Comparison of ENCODE assay signal across 8 mouse cellular contexts in the genomic region with DNA sequence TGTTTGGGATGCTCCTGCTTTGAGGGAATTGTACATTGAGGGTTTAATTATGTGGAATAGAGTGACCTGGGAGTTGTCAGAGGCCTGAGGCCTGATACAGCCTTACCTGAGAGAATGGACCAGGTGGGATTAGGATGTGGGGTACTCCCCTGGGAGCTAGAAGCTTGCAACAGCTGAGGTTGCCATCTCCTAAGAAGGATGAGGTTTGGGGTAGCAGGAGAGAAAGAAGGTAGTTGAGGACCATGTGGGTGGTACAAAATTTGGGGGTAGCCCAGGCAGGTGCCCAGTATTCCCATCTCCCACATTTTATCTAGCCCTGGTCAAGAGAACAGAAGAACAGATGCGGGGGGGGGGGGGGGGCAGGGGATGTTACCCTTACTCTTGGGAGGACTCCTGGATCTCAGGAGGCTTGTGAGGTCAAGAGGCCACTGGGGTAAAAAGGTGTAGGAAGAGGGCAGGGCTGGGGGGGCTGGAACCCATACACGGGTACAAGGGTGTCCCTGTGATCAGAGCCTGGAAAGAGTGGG. TPM values are rescaled to one million over a fixed set of nuclear protein-coding genes. Genes with fewer than 3 reads are reported as not detected.
DNase-seq lines count a peak whose midpoint lies in the region; ATAC-seq and TF ChIP-seq lines count a peak whose summit lies in the region.
"Had no signal": no experiment of that assay in that cellular context is flagged by ENCODE, and none has a peak within 500 bp of the region (broad histone marks: within the 10 kb centered on the region; RNA-seq: fewer than 3 reads in every experiment).

No protein-coding gene starts in this region.

- H3K36me3 ChIP-seq in lung, embryonic 14.5 days (ENCODE audit: insufficient read depth) = no peaks in the 10 kb centered on the region
- no peaks in the 10 kb centered on the region for H3K36me3 ChIP-seq in forebrain, embryonic 13.5 days (ENCODE audit: poor library complexity, severe bottlenecking)
- no peaks in the 10 kb centered on the region for H3K36me3 ChIP-seq in intestine, postnatal 0 days (ENCODE audit: control insufficient read depth, insufficient read depth)
- H3K36me3 ChIP-seq in stomach, embryonic 14.5 days (ENCODE audit: control insufficient read depth, insufficient read depth, low read length) = no peaks in the 10 kb centered on the region

- no peak for TF ChIP-seq POLR2A in lung, adult 2 months (IDR thresholded peaks at IDR 0.05; ENCODE audit: borderline replicate concordance, extremely low read depth, low read depth, low read length)

- H3K27ac ChIP-seq in lung, embryonic 14.5 days (ENCODE audit: low read depth) = peak overlapping the region; percentile 68
- H3K27ac ChIP-seq in forebrain, embryonic 13.5 days = peak overlapping the region; percentile 96
- H3K27ac ChIP-seq in intestine, postnatal 0 days (ENCODE audit: low read depth, low read length) = no peak overlapping the region
- peak overlapping the region; percentile 58; the same call in 1 of the 2 replicates for H3K27ac ChIP-seq in stomach, embryonic 14.5 days (ENCODE audit: low read length)

- TF ChIP-seq CTCF in lung, embryonic 14.5 days (IDR thresholded peaks at IDR 0.05; ENCODE audit: low read depth) = no peak
- TF ChIP-seq CTCF in lung, adult 2 months (IDR thresholded peaks at IDR 0.05; ENCODE audit: insufficient read depth, low read length) = no peak
- no peak for TF ChIP-seq CTCF in intestine, postnatal 0 days (IDR thresholded peaks at IDR 0.05; ENCODE audit: low read depth)

- H3K4me2 ChIP-seq in lung, embryonic 14.5 days = peak overlapping the region; percentile 93
- peak overlapping the region; percentile 92 for H3K4me2 ChIP-seq in forebrain, embryonic 13.5 days
- H3K4me2 ChIP-seq in intestine, postnatal 0 days (replicated peaks; ENCODE audit: low read depth) = peak overlapping the region; percentile 58
- peak overlapping the region; percentile 86 for H3K4me2 ChIP-seq in stomach, embryonic 14.5 days (replicated peaks; ENCODE audit: low read depth, low read length)

- WGBS in lung, embryonic 14.5 days = 0% methylated on average over 1 of the region's 2 CpGs
- WGBS in lung, adult 2 months = 37% methylated on average over 2 of the region's 2 CpGs
- 18% methylated on average over 2 of the region's 2 CpGs for WGBS in forebrain, embryonic 13.5 days
- 33% methylated on average over 2 of the region's 2 CpGs for WGBS in intestine, postnatal 0 days
- WGBS in stomach, embryonic 14.5 days = 23% methylated on average over 2 of the region's 2 CpGs

- peak overlapping the region; percentile 66 for H3K4me3 ChIP-seq in lung, embryonic 14.5 days (ENCODE audit: low read depth, low read length)
- H3K4me3 ChIP-seq in lung, adult 2 months (replicated peaks; ENCODE audit: extremely low read depth, low read depth, low read length) = no peak overlapping the region
- peak overlapping the region; percentile 71 for H3K4me3 ChIP-seq in forebrain, embryonic 13.5 days
- 0 out of 2 replicates have a peak overlapping the region, but pooled peaks have one; percentile 43 for H3K4me3 ChIP-seq in intestine, postnatal 0 days (ENCODE audit: low read depth, low read length)
- H3K4me3 ChIP-seq in stomach, embryonic 14.5 days (ENCODE audit: low read depth, low read length) = peak overlapping the region; percentile 62

- peaks cover 23% of the 10 kb centered on the region for H3K4me1 ChIP-seq in lung, embryonic 14.5 days (ENCODE audit: insufficient read depth)
- H3K4me1 ChIP-seq in lung, adult 2 months (ENCODE audit: control insufficient read depth, insufficient read depth, low read length) = peaks cover 6% of the 10 kb centered on the region
- H3K4me1 ChIP-seq in forebrain, embryonic 13.5 days = peaks cover 74% of the 10 kb centered on the region
- H3K4me1 ChIP-seq in intestine, postnatal 0 days (replicated peaks; ENCODE audit: control insufficient read depth, insufficient read depth, low read length) = 0 out of 2 replicates have a peak, but pooled peaks cover 8% of the 10 kb centered on the region
- H3K4me1 ChIP-seq in stomach, embryonic 14.5 days (ENCODE audit: control insufficient read depth, insufficient read depth, low read length) = peaks cover 43% of the 10 kb centered on the region

- no peak for ATAC-seq in lung, embryonic 14.5 days (ENCODE audit: insufficient read depth)
- ATAC-seq in forebrain, embryonic 13.5 days = no peak
- ATAC-seq in intestine, postnatal 0 days = no peak
- no peak for ATAC-seq in stomach, embryonic 14.5 days (ENCODE audit: insufficient number of reproducible peaks, insufficient read depth, low FRiP score, low read depth)

- H3K27me3 ChIP-seq in lung, embryonic 14.5 days (ENCODE audit: insufficient read depth, low read length) = no peaks in the 10 kb centered on the region
- no peaks in the 10 kb centered on the region for H3K27me3 ChIP-seq in forebrain, embryonic 13.5 days
- peaks cover 12% of the 10 kb centered on the region for H3K27me3 ChIP-seq in intestine, postnatal 0 days (replicated peaks; ENCODE audit: control insufficient read depth, insufficient read depth, low read length)
- no peaks in the 10 kb centered on the region for H3K27me3 ChIP-seq in stomach, embryonic 14.5 days (ENCODE audit: control insufficient read depth, insufficient read depth, low read length)

- peak overlapping the region; percentile 80; the same call in 1 of the 2 replicates for H3K9ac ChIP-seq in lung, embryonic 14.5 days
- peak overlapping the region; percentile 92 for H3K9ac ChIP-seq in forebrain, embryonic 13.5 days
- 0 out of 2 replicates have a peak overlapping the region, but pooled peaks have one; percentile 11 for H3K9ac ChIP-seq in intestine, postnatal 0 days (ENCODE audit: low read depth, low read length)
- no peak overlapping the region for H3K9ac ChIP-seq in stomach, embryonic 14.5 days (replicated peaks; ENCODE audit: low read depth, low read length)

- no peak for DNase-seq in lung, embryonic 14.5 days
- no peak for DNase-seq in lung, adult 2 months
- DNase-seq in urinary bladder, postnatal 10 days (ENCODE audit: low spot score) = no peak
- DNase-seq in gastrocnemius, postnatal 25 days = no peak
- DNase-seq: kidney, postnatal 25 days had no signal

- no peaks in the 10 kb centered on the region for H3K9me3 ChIP-seq in lung, embryonic 14.5 days (ENCODE audit: low read depth, low read length)
- no peaks in the 10 kb centered on the region for H3K9me3 ChIP-seq in forebrain, embryonic 13.5 days (replicated peaks)
- no peaks in the 10 kb centered on the region for H3K9me3 ChIP-seq in intestine, postnatal 0 days (ENCODE audit: control insufficient read depth)
- no peaks in the 10 kb centered on the region for H3K9me3 ChIP-seq in stomach, embryonic 14.5 days (ENCODE audit: control insufficient read depth, low read depth, low read length)

RNA-seq across cellular contexts. Expression of gene Dlg4, which starts 2.8 kb away (rescaled TPM):
- polyA plus RNA-seq in lung, embryonic 14.5 days (2014; fragmentation: Nextera tagmentation; extraction: Ambion mirVana) = 5.9 and 7.4 TPM in 2 replicates
- polyA plus RNA-seq in lung, adult 2 months (2012; rRNA removed) = 28.0 and 33.7 TPM in 2 replicates
- 26.2 and 31.1 TPM in 2 replicates for polyA plus RNA-seq in forebrain, embryonic 13.5 days (2015; fragmentation: Nextera tagmentation; extraction: Ambion mirVana)
- 1.4 and 1.8 TPM in 2 replicates for polyA plus RNA-seq in intestine, postnatal 0 days (2015; fragmentation: Nextera tagmentation; extraction: Ambion mirVana)
- polyA plus RNA-seq in stomach, embryonic 14.5 days (2014; fragmentation: Nextera tagmentation; extraction: Ambion mirVana) = 12.4 and 13.8 TPM in 2 replicates
- total RNA-seq in gastrocnemius, postnatal 25 days (2021) = 1 to 10 TPM; 5.6 to 6.9 TPM

RNA-seq across cellular contexts. Expression of gene Acadvl, which starts 4.3 kb away (rescaled TPM):
- polyA plus RNA-seq in lung, embryonic 14.5 days (2014; fragmentation: Nextera tagmentation; extraction: Ambion mirVana) = 57.6 and 58.9 TPM in 2 replicates
- 63.1 and 88.6 TPM in 2 replicates for polyA plus RNA-seq in lung, adult 2 months (2012; rRNA removed)
- polyA plus RNA-seq in forebrain, embryonic 13.5 days (2015; fragmentation: Nextera tagmentation; extraction: Ambion mirVana) = 48.7 and 51.3 TPM in 2 replicates
- polyA plus RNA-seq in intestine, postnatal 0 days (2015; fragmentation: Nextera tagmentation; extraction: Ambion mirVana) = 203 and 215 TPM in 2 replicates
- 61.3 and 62.7 TPM in 2 replicates for polyA plus RNA-seq in stomach, embryonic 14.5 days (2014; fragmentation: Nextera tagmentation; extraction: Ambion mirVana)
- total RNA-seq in gastrocnemius, postnatal 25 days (2021) = 100 to 1,000 TPM; 342 to 380 TPM

RNA-seq across cellular contexts. Expression of gene Dvl2, which starts 19.2 kb away (rescaled TPM):
- 36.2 and 40.8 TPM in 2 replicates for polyA plus RNA-seq in lung, embryonic 14.5 days (2014; fragmentation: Nextera tagmentation; extraction: Ambion mirVana)
- polyA plus RNA-seq in lung, adult 2 months (2012; rRNA removed) = 16.7 and 20.8 TPM in 2 replicates
- 31.8 and 35.4 TPM in 2 replicates for polyA plus RNA-seq in forebrain, embryonic 13.5 days (2015; fragmentation: Nextera tagmentation; extraction: Ambion mirVana)
- 9.1 TPM in 2 replicates for polyA plus RNA-seq in intestine, postnatal 0 days (2015; fragmentation: Nextera tagmentation; extraction: Ambion mirVana)
- 29.0 and 29.9 TPM in 2 replicates for polyA plus RNA-seq in stomach, embryonic 14.5 days (2014; fragmentation: Nextera tagmentation; extraction: Ambion mirVana)
- total RNA-seq in gastrocnemius, postnatal 25 days (2021) = 1 to 10 TPM; 3.7 to 4.1 TPM

RNA-seq across cellular contexts. Expression of gene Phf23, which starts 24.0 kb away (rescaled TPM):
- 41.1 and 42.8 TPM in 2 replicates for polyA plus RNA-seq in lung, embryonic 14.5 days (2014; fragmentation: Nextera tagmentation; extraction: Ambion mirVana)
- polyA plus RNA-seq in lung, adult 2 months (2012; rRNA removed) = 15.0 and 22.9 TPM in 2 replicates
- 78.5 and 79.9 TPM in 2 replicates for polyA plus RNA-seq in forebrain, embryonic 13.5 days (2015; fragmentation: Nextera tagmentation; extraction: Ambion mirVana)
- polyA plus RNA-seq in intestine, postnatal 0 days (2015; fragmentation: Nextera tagmentation; extraction: Ambion mirVana) = 32.6 and 37.7 TPM in 2 replicates
- 40.2 and 47.9 TPM in 2 replicates for polyA plus RNA-seq in stomach, embryonic 14.5 days (2014; fragmentation: Nextera tagmentation; extraction: Ambion mirVana)
- total RNA-seq in gastrocnemius, postnatal 25 days (2021) = 10 to 100 TPM; 15.0 to 16.1 TPM

RNA-seq across cellular contexts. Expression of gene Gabarap, which starts 28.6 kb away (rescaled TPM):
- polyA plus RNA-seq in lung, embryonic 14.5 days (2014; fragmentation: Nextera tagmentation; extraction: Ambion mirVana) = 444 and 455 TPM in 2 replicates
- 333 and 615 TPM in 2 replicates for polyA plus RNA-seq in lung, adult 2 months (2012; rRNA removed)
- 598 and 670 TPM in 2 replicates for polyA plus RNA-seq in forebrain, embryonic 13.5 days (2015; fragmentation: Nextera tagmentation; extraction: Ambion mirVana)
- 1,065 and 1,136 TPM in 2 replicates for polyA plus RNA-seq in intestine, postnatal 0 days (2015; fragmentation: Nextera tagmentation; extraction: Ambion mirVana)
- polyA plus RNA-seq in stomach, embryonic 14.5 days (2014; fragmentation: Nextera tagmentation; extraction: Ambion mirVana) = 496 and 523 TPM in 2 replicates
- 100 to 1,000 TPM; 148 to 170 TPM for total RNA-seq in gastrocnemius, postnatal 25 days (2021)
